Mouse (Mus musculus): ENCODE data around the gene Mad2l1bp. TPM values are rescaled to one million over a fixed set of nuclear protein-coding genes. Genes with fewer than 3 reads are reported as not detected.

The Mad2l1bp gene
- polyA plus RNA-seq, 1 experiment from 2014 or later = 32.7 TPM

- H3K4me2 ChIP-seq (ENCODE audit: low read depth, low read length) = peak overlapping the region; percentile 75
- peaks cover 26% of the 10 kb centered on the region for H3K4me1 ChIP-seq (ENCODE audit: control insufficient read depth, insufficient read depth, low read length)
- 0 out of 2 replicates have a peak, but pooled peaks have one; percentile 1 for ATAC-seq (replicated peaks; ENCODE audit: extremely low read depth, insufficient read depth, low FRiP score)
- no peaks in the 10 kb centered on the region for H3K9me3 ChIP-seq (replicated peaks; ENCODE audit: control insufficient read depth, low read length)
- H3K27ac ChIP-seq (ENCODE audit: low read length) = peak overlapping the region; percentile 83
- H3K36me3 ChIP-seq (ENCODE audit: control insufficient read depth, insufficient read depth) = peaks cover 24% of the 10 kb centered on the region; the same call in 1 of the 2 replicates
- WGBS = under 1% methylated on average over 19 of the region's 19 CpGs
- peak overlapping the region; percentile 79 for H3K4me3 ChIP-seq (ENCODE audit: low read length)
- peak overlapping the region; percentile 87 for H3K9ac ChIP-seq (ENCODE audit: low read length)
- no peaks in the 10 kb centered on the region for H3K27me3 ChIP-seq (ENCODE audit: control insufficient read depth, insufficient read depth, low read length)
These were observed 7.8 kb upstream of the Mad2l1bp start for GRCm38 (mm10) chr17:46161179-46161578.

- H3K4me2 ChIP-seq (ENCODE audit: low read depth, low read length) = peak within 1 kb of the TSS; percentile 88
- H3K4me3 ChIP-seq (ENCODE audit: low read length) = peak within 1 kb of the TSS; percentile 79
- peaks cover 19% of the 10 kb centered on the region; the same call in 1 of the 2 replicates for H3K36me3 ChIP-seq (ENCODE audit: control insufficient read depth, insufficient read depth)
- no peaks in the 10 kb centered on the region for H3K9me3 ChIP-seq (replicated peaks; ENCODE audit: control insufficient read depth, low read length)
- ATAC-seq (replicated peaks; ENCODE audit: extremely low read depth, insufficient read depth, low FRiP score) = peak; percentile 90
- WGBS = under 1% methylated on average over 23 of the region's 23 CpGs
- H3K4me1 ChIP-seq (ENCODE audit: control insufficient read depth, insufficient read depth, low read length) = peaks cover 24% of the 10 kb centered on the region
- H3K9ac ChIP-seq (ENCODE audit: low read length) = peak within 1 kb of the TSS; percentile 87
- peak within 1 kb of the TSS; percentile 99 for H3K27ac ChIP-seq (ENCODE audit: low read length)
- H3K27me3 ChIP-seq (ENCODE audit: control insufficient read depth, insufficient read depth, low read length) = no peaks in the 10 kb centered on the region
These were observed 7.3 kb upstream of the Mad2l1bp start, which contains the start of gene Gtpbp2 for GRCm38 (mm10) chr17:46160686-46161085. TSS of gene Gtpbp2 (plus strand) at chr17:46161032.

- H3K9me3 ChIP-seq (replicated peaks; ENCODE audit: control insufficient read depth, low read length) = no peaks in the 10 kb centered on the region
- peak overlapping the region; percentile 88 for H3K4me2 ChIP-seq (ENCODE audit: low read depth, low read length)
- peaks cover 14% of the 10 kb centered on the region; the same call in 1 of the 2 replicates for H3K36me3 ChIP-seq (ENCODE audit: control insufficient read depth, insufficient read depth)
- H3K4me1 ChIP-seq (ENCODE audit: control insufficient read depth, insufficient read depth, low read length) = peaks cover 24% of the 10 kb centered on the region
- peak; percentile 83 for ATAC-seq (replicated peaks; ENCODE audit: extremely low read depth, insufficient read depth, low FRiP score)
- peak overlapping the region; percentile 99 for H3K27ac ChIP-seq (ENCODE audit: low read length)
- H3K4me3 ChIP-seq (ENCODE audit: low read length) = peak overlapping the region; percentile 79
- peak overlapping the region; percentile 74 for H3K9ac ChIP-seq (ENCODE audit: low read length)
- H3K27me3 ChIP-seq (ENCODE audit: control insufficient read depth, insufficient read depth, low read length) = no peaks in the 10 kb centered on the region
- under 1% methylated on average over 16 of the region's 16 CpGs for WGBS
These were observed 6.8 kb upstream of the Mad2l1bp start for GRCm38 (mm10) chr17:46160090-46160662.

- Histone ChIP-seq H3K36me3 (ENCODE audit: control insufficient read depth, insufficient read depth) (peaks cover 4% of the 10 kb centered on the region; the same call in 1 of the 2 replicates), H3K27ac (ENCODE audit: low read length) (peak overlapping the region; percentile 99), H3K9me3 (replicated peaks; ENCODE audit: control insufficient read depth, low read length) (no peaks in the 10 kb centered on the region), H3K4me1 (ENCODE audit: control insufficient read depth, insufficient read depth, low read length) (peaks cover 24% of the 10 kb centered on the region), H3K27me3 (ENCODE audit: control insufficient read depth, insufficient read depth, low read length) (no peaks in the 10 kb centered on the region), H3K4me3 (ENCODE audit: low read length) (peak overlapping the region; percentile 79; the same call in 1 of the 2 replicates), H3K9ac (ENCODE audit: low read length) (peak overlapping the region; percentile 74), H3K4me2 (ENCODE audit: low read depth, low read length) (peak overlapping the region; percentile 88)
- ATAC-seq (replicated peaks; ENCODE audit: extremely low read depth, insufficient read depth, low FRiP score) = no peak
- WGBS = 23% methylated on average over 2 of the region's 2 CpGs
These were observed 5.9 kb upstream of the Mad2l1bp start for GRCm38 (mm10) chr17:46159236-46159635.

GRCm38 (mm10) chr17:46157131-46157530 is 3.8 kb upstream of the Mad2l1bp start:
- H3K4me2 ChIP-seq (ENCODE audit: low read depth, low read length) = no peak overlapping the region
- ATAC-seq (replicated peaks; ENCODE audit: extremely low read depth, insufficient read depth, low FRiP score) = no peak
- no peak overlapping the region for H3K9ac ChIP-seq (ENCODE audit: low read length)
- no peak overlapping the region for H3K4me3 ChIP-seq (ENCODE audit: low read length)
- no peaks in the 10 kb centered on the region for H3K27me3 ChIP-seq (ENCODE audit: control insufficient read depth, insufficient read depth, low read length)
- 90% methylated on average over 8 of the region's 8 CpGs for WGBS
- H3K27ac ChIP-seq (ENCODE audit: low read length) = no peak overlapping the region
- peaks cover 17% of the 10 kb centered on the region for H3K4me1 ChIP-seq (ENCODE audit: control insufficient read depth, insufficient read depth, low read length)
- no peaks in the 10 kb centered on the region for H3K9me3 ChIP-seq (replicated peaks; ENCODE audit: control insufficient read depth, low read length)
- H3K36me3 ChIP-seq (ENCODE audit: control insufficient read depth, insufficient read depth) = no peaks in the 10 kb centered on the region

GRCm38 (mm10) chr17:46156680-46157079 is 3.3 kb upstream of the Mad2l1bp start:
- Histone ChIP-seq H3K4me2 (ENCODE audit: low read depth, low read length) (no peak overlapping the region), H3K9ac (ENCODE audit: low read length) (no peak overlapping the region), H3K36me3 (ENCODE audit: control insufficient read depth, insufficient read depth) (no peaks in the 10 kb centered on the region), H3K9me3 (replicated peaks; ENCODE audit: control insufficient read depth, low read length) (no peaks in the 10 kb centered on the region), H3K4me3 (ENCODE audit: low read length) (no peak overlapping the region), H3K4me1 (ENCODE audit: control insufficient read depth, insufficient read depth, low read length) (peaks cover 13% of the 10 kb centered on the region), H3K27me3 (ENCODE audit: control insufficient read depth, insufficient read depth, low read length) (no peaks in the 10 kb centered on the region), H3K27ac (ENCODE audit: low read length) (no peak overlapping the region)
- no peak for ATAC-seq (replicated peaks; ENCODE audit: extremely low read depth, insufficient read depth, low FRiP score)
- WGBS = 75% methylated on average over 5 of the region's 5 CpGs

- H3K36me3 ChIP-seq (ENCODE audit: control insufficient read depth, insufficient read depth) = no peaks in the 10 kb centered on the region
- H3K27ac ChIP-seq (ENCODE audit: low read length) = no peak overlapping the region
- 90% methylated on average over 3 of the region's 3 CpGs for WGBS
These were observed 983 bp upstream of the Mad2l1bp start for GRCm38 (mm10) chr17:46154336-46154735.

GRCm38 (mm10) chr17:46143578-46144423 is 9.6 kb downstream of the Mad2l1bp start, which contains the start of gene Rsph9:
TSS of gene Rsph9 (minus strand) at chr17:46144216.
- WGBS = 7% methylated on average over 37 of the region's 37 CpGs
- Histone ChIP-seq H3K4me3 (ENCODE audit: low read length) (peak within 1 kb of the TSS; percentile 50), H3K9me3 (replicated peaks; ENCODE audit: control insufficient read depth, low read length) (no peaks in the 10 kb centered on the region), H3K4me1 (ENCODE audit: control insufficient read depth, insufficient read depth, low read length) (peaks cover 8% of the 10 kb centered on the region; the same call in 1 of the 2 replicates), H3K27me3 (ENCODE audit: control insufficient read depth, insufficient read depth, low read length) (no peaks in the 10 kb centered on the region; the same call in 1 of the 2 replicates), H3K9ac (ENCODE audit: low read length) (peak within 1 kb of the TSS; percentile 43), H3K36me3 (ENCODE audit: control insufficient read depth, insufficient read depth) (peaks cover 19% of the 10 kb centered on the region), H3K27ac (ENCODE audit: low read length) (peak within 1 kb of the TSS; percentile 3), H3K4me2 (ENCODE audit: low read depth, low read length) (peak within 1 kb of the TSS; percentile 76)
- peak; percentile 91 for ATAC-seq (replicated peaks; ENCODE audit: extremely low read depth, insufficient read depth, low FRiP score)

More at GRCm38 (mm10) chr17:46154336-46154735, 983 bp upstream of the Mad2l1bp start:
- Histone ChIP-seq H3K9me3 (replicated peaks; ENCODE audit: control insufficient read depth, low read length) (no peaks in the 10 kb centered on the region), H3K4me3 (ENCODE audit: low read length) (no peak overlapping the region), H3K9ac (ENCODE audit: low read length) (no peak overlapping the region), H3K4me2 (ENCODE audit: low read depth, low read length) (no peak overlapping the region), H3K4me1 (ENCODE audit: control insufficient read depth, insufficient read depth, low read length) (peaks cover 9% of the 10 kb centered on the region), H3K27me3 (ENCODE audit: control insufficient read depth, insufficient read depth, low read length) (no peaks in the 10 kb centered on the region)
- no peak for ATAC-seq (replicated peaks; ENCODE audit: extremely low read depth, insufficient read depth, low FRiP score)

Data from heart, embryonic 16.5 days (tissue).